In genomic region chr16:17828229-17828628, GRCm38 (mm10) we compare ENCODE assay signal across 1 mouse cellular context.
TF ChIP-seq lines count a peak whose summit lies in the region.

No protein-coding gene starts in this region.

TF ChIP-seq in MEL, 35 proteins besides CTCF, POLR2A, EP300 and RAD21 (continued from another document):
- TF ChIP-seq GATA1 (IDR thresholded peaks at IDR 0.05; ENCODE audit: low read depth, low read length): peak; percentile 92
- TF ChIP-seq BHLHE40 (IDR thresholded peaks at IDR 0.05; ENCODE audit: borderline replicate concordance, low read depth, low read length): peak; percentile 64; the same call in 1 of the 2 replicates
- no peak for TF ChIP-seq E2F4 (IDR thresholded peaks at IDR 0.05; ENCODE audit: borderline replicate concordance, low read depth, low read length)
- TF ChIP-seq ELF1 (IDR thresholded peaks at IDR 0.05; ENCODE audit: low read depth, low read length): no peak
